Mouse (Mus musculus): ENCODE results near the gene Pacsin2.
A peak's percentile ranks its signal among the peaks of the same experiment; 100 is the strongest.
"Not testable (repeated sequence)": the region's sequence is repeated elsewhere in the genome, so short reads cannot be mapped to it uniquely, and the experiment has no call there.

The Pacsin2 gene

DNA sequence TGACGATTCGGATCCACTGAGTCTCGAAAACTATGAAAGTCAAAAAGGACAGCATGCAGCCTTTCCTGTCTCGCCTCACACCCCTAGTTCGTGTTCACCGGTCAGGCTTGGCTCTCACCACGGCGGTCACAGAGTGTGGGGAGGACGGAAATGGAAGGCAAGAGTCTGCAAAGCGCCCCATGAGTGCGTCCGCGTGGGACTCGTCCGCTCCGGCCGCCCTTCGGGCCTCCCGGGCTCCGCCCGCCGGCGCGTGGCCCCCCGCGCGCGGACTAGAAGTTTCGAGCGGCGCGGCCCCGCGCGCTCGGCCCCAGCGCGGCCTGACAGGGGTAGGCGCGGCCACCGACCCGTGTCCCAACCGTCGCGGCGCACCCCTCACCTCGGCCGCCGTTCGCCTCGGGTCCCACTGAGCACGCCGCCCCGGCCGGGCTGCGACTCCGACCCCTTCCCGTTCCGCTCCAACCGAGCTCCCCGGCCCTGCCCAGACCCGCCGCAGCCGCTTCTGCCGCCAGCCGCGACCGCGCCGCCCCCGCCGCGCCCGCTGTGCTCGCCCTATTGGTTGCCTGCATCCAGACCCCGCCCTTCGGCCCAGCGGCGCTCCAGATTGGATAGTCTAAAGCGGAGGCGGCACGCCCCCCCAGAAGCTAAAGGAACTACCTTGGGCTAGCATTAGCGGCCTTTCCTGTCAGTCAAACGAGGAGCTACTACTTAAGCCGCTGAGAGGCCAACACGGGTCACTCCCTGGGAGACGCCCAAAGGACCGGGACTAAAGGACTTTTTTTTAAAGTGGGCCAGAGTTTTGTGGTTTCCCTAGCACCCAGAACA is at the start of gene Pacsin2:
Gene Pacsin2, minus strand, starts transcription at position 524 of the 822 bp plus-strand sequence.
- DNase-seq, result peak; percentile 64

DNA sequence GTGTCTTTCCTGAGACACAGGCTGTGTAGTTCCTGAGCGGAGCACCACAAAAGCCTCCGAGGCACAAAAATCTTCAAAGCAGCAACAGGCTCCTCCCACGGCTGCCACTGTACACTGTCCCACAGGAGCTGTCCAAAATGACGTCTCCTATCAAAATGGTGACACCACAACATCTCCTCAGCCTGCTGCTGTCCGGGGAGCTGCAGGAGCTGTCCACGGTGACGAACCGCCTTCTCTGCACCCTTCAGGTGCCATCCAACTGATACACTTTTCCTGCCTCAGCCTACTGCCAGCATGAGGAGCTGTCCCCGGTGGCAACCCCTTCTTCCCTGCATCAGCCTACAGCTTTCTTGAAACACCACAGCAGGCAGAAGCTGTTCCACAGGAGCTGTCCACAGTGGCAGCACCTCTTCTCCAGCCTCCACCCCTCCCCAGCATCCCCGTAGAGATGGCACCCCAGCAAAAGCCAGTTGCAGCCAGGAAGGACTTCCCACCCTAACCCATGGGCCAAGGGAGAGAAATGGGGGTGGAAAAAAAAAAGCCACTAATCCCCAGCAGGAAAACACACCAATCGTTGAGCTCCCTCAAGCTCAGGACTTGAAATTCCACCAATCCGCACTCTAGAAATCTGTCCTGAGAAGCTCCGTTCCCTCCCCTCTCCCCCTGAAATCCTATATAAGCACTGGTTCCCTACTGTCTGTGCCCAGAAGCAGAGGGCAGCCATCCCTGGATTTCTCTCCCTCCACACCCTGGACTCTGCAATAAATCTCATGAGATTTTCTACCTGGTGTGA is 48.3 kb upstream of the Pacsin2 start:
- DNase-seq, result no peak

DNA sequence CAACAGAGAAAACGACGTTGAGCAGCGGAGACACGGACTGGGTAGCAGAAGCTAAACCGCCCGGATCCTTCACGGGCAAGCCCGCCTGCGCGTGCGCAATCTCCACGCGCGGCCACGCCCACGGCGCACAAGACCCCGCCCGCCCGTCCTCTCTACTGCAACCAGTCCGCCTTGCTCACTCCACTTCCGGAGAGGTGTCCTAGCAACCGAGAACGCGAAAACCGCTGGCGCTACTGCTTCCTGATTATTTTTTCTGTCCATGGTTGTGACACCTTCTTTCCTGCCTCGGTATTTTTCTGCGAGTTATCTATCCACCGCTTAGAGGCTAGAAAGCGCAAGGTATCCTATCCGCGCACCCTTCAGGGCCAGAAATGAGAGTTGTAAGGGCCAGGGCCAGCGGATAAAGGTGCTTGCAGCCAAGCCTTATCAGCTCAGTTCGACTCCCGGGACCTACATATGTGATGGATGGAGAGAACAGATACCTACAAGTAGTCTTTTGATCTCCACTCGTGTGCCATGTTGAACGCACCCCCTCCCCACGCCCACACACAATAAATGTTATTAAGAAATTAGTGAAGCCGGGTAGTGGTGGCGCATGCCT is 46.5 kb upstream of the Pacsin2 start, which contains the start of gene Ttll1:
Gene Ttll1, minus strand, starts transcription at position 89 of the 601 bp plus-strand sequence.
- DNase-seq, result peak; percentile 89

DNA sequence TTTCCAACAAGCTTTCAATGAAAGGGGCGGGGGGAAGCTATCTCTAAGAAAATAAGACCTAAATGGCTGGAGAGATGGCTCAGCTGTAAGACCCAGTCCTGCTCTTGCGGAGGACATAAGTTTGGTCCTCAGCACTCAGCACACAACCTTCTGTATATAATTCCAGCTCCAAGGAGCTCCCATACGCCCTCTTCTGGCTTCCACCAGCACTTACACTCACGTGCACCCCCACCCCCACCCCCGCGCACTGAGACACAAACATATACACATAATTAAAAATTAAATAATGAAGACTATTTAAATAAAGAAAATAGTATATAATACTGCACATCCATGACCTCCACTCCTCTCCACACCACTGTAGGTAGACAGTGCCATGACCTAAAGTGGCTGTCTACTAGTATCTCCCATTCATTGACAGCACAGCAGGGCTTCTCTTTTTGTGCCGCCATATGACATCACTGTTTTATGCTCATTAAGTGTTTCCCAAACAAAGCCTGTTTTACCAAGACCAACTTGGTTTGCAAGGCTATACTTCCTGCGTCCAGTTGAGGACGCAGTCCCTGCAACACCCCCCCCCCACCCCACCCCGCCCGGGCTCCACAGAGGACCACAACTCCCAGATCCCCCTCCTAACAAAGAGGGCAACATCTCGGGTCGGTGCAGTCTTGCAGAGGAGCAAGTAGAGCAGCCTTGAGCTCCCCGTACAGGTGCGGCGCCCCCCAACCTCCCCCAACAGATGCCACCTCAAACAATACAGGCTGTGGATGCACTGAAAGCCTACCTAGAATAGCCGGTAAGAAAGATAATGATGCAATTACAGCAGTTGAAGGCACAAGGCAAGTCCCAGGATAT is 45.8 kb upstream of the Pacsin2 start:
- DNase-seq, result no peak

DNA sequence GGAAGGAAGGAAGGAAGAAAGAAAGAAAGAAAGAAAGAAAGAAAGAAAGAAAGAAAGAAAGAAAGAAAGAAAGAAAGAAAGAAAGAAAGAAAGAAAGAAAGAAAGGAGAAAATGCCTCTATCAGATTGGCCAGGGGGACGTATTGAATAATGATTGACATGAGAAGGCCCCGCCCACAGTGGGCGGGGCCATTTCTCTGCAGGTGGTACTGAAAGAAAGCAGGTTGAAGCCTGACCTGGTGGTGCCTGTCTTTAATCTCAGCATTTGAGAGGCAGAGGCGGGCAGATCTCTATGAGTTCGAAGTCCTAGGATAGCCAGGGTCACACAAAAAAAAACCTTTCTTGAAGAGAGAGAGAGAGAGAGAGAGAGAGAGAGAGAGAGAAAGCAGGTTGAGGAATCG is 37.1 kb upstream of the Pacsin2 start:
- not testable (repeated sequence) for DNase-seq

DNA sequence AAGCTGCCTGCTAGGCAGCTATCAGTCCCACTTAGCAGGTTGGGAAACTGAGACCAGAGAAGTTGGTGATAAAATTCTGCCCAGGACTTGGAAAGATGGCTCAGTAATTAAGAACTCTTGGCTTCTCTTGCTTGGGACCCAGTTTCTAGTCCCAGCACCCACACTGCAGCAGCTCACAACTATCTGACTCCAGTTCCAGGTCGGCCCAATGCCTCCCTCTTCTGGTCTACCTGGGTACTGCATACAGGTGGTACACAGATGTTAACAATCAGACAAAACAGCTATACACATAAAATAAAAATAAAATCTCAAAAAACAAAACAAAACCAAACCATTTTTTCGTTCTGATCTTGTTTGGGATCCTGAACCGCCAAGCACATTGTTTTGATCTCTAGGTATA is 35.9 kb upstream of the Pacsin2 start:
- DNase-seq, result no peak

DNA sequence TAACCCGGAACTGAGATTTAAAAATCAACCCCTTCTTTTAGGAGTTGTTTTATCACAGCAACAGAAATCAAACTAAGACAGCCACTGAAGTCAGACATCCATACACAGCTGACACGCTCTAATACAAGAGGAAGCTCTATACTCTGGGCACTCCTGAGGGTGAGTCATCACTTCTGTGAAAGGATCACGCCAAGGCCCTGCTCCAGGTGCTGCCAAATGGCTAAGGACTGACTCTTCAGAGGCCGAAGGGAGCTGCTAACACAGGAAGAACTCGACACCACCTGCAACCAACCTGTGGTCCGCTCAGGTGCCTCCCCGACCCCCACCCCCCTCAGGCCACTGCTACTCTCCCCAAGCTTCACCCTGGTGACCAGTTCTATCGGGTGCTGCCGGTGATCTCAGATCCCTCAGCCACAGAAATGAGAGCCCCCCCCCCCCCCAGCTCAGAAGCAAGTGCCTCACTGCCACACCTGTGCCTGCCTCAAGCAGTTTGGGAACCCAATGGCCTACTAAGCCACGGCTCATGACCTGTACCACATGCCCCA is 34.9 kb upstream of the Pacsin2 start:
- DNase-seq, result no peak

DNA sequence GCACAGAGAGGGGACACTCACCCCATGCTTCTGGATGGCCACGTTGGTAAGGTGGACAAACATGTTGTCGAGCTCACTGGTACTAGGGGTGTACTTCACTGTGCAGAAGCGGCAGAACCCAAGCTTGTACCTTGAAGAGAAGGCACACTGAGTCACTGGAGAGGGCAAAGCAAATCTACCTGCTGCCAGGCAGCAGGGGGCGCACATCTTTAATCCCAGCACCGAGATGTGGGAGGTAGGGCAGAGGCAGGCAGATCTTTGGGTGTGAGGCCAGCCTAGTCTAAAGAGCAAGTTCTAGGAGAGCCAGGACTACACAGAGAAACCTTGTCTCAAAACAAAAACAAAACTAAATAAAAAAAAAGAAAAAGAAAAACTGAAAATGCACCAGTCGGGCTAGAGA is 32.9 kb upstream of the Pacsin2 start:
- no peak for DNase-seq

DNA sequence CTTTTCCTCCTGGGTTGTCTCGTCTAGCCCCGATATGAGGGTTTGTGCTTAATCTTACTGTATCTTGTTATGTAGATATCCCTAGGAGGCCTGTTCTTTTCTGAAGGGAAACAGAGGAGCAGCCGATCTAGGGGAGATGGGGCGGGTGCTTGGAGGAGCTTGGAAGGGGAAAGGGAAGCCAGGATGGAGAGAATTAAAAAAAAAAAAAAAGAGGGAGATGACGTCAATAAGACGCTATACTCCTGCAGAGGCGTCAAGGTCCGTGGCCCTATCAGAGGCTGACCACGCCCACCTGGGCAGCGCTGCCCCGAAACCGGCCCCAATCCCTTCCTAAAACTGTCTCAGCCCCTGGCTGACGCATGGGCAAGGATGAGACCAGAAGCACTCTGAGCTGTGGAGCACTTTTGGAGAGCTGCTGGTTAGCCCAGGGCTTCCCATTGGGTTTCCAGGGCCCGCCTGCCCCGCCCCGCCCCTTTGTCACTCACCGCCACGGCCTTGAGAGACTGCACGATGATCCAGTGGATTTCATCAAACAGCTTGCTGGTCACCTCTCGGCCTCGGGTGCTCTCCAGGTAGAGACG is 31.5 kb upstream of the Pacsin2 start:
- no peak for DNase-seq

DNA sequence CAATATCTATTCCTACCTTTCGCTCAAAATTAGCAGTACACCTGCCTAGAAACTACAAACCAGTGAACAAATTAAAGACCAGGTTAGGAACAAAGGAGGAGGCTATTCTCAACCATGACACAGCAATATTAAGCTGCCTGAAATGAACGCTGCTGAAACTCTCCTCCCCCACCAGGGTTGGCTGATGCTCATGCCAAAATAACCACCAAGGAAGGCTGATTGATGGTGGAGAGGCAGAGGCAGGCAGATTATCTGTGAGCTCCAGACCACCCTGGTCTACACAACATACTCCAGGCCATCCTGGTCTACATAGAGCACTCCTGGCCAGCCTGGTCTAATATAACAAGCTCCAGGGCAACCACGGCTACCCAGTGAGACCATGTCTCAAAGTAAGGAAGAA is 30.8 kb upstream of the Pacsin2 start:
- no peak for DNase-seq

DNA sequence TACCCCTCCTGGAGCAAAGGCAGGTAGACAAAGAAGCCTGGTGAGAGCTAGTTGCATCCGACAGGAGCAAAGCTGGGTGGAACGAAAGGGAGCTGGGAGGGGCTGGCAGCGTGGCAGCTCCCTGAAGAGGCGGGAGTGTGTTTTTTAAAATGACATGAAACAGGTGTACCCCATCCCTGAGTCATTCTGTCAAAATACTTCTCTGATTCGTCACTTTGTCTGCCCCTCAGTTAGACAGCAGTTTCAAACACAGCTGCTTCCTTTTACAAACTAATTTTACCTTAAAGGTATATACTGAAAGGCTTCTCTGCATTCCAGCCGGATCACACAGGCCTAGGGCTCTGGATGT is 30.1 kb upstream of the Pacsin2 start:
- DNase-seq, result no peak

DNA sequence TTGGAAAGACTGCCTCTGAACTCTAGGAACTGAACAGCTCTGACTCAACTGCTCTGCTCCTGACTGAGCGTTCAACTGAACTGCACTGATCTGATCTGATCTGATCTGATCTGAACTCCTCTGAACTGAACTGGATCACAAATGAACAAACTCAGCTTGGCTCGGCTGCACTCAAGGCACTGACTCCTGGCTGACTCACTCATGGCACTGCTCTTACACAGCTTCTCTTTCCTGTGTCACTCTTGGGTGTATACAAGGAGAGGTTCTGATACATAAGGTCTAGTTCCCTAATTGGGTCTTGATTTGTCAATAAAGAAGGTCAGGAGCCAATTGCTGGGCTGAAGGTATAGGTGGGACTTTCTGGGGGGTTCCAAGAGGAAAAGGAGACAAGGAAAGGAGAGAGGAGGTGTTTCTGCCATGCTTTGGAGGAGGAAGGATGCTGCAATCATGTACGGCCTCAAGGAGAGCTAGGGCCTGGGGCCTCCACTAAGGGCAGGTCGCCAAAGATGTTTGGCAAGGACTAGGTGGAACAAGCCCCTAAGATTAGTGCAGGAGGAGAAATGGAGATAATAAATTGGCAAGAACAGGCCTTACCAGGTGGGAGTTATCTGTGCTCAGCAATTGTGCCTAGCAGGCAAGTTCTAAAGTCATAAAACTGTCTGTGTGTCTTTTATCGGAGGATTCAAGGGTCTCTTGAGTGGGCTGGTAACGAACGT is 29.6 kb upstream of the Pacsin2 start:
- DNase-seq, result no peak

DNA sequence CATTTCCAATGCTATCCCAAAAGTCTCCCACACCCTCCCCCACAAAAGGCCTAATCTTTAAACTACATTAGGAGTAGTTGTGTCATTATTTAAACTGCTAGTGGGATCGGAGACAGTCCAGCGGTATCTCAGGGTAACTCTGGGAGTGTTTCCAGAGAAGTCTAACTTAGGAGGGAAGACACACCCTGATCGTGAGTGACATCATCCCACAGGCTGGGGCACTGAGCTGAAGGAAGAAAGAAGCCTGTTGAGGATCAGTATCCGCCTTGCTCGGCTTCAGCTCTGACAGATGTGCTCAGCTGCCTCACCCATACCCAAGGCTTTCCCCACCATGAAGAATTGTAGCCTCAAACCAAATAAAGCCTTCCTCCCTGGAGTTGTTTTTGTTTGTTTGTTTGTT is 27.5 kb upstream of the Pacsin2 start:
- DNase-seq, result no peak

DNA sequence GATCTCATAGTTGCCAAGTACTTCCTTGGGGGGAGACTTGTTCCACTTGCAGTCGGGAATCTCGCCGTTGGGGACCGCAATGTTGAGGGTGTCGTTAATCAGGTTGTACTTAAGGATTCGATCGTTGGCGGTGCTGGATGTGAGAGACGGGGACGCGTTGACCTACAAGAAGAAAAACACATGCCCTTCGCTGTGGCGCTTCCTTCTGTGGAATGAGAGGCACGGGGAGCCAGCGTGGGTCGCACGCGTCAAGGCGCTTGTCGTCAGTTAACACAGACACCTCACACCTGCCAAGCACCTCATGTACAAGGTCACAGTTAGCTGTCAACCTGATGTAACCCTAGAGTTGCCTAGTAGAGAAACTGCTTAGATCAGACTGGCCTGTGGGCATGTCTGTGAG is 25.1 kb upstream of the Pacsin2 start:
- DNase-seq, result no peak

DNA sequence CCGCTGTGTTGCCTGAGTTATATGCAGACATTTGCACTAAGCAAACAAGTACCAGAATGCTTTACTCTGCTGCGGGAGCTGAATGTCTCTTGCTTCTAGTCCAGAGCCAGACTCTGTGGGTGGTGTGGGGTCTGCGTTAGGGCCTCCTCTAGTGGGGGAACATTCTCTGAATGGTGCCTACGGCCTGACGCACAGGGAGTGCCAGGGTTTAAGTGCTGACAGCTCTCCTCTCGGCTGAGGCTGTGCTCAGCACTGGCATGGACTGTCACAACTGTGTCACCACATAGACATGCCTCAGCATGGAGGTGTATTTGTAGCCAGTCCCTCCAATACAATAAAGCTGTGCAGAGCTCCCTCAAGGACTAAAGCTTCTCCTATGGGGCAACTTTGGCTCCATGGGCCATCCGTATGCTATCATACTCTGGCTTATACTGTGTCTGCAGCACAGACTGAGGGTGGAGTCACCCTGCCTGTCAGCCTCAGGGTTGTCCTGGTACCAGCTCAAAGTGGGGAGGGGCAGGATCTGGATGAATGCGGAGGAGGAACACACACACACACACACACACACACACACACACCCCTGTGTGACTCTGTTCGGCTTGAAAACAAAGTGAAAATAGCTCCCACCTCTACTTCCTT is 23.2 kb upstream of the Pacsin2 start:
- no peak for DNase-seq

DNA sequence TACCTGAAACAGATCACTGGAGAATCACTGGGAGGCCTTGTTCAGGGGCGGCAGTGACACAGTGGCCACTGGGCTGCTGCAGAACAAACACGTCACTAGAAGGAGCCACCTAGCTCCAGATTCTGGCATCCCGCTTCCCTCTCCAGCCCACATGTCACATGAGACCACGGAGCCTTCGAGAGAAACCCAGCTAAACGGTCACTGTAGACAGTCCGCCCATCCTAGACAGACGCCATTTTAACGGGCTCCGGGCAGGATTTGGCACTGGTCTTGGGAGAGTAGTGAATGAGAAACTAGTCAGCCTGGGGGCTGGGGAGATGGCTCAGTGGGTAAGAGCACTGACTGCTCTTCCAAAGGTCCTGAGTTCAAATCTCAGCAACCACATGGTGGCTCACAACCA is 19.9 kb upstream of the Pacsin2 start:
- no peak for DNase-seq

DNA sequence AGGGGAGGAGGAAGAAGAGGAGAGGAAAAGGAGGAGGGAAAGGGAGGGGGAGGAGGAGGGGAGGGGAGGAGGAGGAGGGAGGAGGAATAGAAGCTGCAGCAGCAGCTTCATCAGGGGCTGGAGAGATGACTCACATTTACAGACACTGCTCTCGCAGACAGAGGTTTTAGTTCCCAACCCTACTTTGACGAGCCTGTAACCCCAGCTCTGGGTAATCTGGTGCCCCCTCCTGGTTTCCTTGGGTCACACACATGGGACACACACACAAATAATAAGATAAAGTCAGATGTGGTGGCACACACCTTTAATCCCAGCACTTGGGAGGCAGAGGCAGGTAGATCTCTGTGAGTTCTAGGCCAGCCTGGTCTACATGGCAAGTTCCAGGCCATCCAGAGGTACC is 19.1 kb upstream of the Pacsin2 start:
- DNase-seq, result no peak

DNA sequence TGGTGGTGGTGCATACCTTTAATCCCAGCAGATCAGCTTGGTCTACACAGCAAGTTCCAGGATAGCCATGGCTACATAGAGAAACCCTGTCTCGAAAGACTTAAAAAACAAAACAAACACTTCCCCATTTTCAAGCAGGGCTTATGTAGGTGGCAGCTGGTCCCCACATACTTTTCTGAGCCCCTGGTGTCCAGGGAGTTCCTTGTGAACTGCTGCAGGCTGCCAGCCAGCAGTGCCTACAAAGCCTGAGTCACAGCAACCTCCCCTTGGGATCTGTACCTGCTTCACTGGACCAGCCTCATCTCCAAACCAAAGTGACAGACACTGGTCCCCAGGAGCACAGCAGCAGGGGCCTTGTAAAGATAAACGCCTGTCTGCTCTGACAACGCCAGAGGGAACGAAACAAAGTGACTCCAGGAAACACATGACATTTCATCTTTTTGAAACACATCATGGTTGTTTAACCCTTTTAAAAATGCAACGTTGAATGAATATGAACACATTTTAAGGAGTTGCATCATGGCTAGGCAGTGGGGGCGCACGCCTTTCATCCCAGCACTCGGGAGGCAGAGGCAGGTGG is 18.3 kb upstream of the Pacsin2 start:
- DNase-seq, result no peak

DNA sequence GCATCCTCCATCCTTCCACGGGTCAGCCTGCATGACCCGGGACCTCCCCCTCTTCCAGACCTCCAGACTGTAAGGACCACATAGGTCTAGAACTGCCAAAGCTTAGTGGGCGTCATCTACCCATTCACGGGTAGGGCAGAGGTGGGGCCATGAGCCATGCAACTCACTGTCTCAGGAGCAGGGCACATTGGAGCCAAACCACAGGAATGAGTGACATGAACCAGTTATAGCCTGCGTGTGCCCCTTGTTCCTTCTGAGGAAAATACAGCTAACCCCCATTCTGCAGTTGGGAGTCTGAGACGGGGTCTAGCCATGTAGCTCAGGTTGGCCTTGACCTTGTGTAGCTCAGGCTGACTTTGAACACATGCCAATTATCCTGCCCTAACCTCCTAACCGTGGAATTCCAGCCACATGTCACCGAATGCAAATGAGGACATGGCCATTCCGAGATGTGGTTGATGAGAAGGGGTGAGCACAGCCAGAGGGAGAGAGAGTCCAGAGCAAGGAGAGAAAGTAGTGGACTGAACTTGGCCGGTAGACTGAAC is 16.9 kb upstream of the Pacsin2 start:
- DNase-seq, result no peak

DNA sequence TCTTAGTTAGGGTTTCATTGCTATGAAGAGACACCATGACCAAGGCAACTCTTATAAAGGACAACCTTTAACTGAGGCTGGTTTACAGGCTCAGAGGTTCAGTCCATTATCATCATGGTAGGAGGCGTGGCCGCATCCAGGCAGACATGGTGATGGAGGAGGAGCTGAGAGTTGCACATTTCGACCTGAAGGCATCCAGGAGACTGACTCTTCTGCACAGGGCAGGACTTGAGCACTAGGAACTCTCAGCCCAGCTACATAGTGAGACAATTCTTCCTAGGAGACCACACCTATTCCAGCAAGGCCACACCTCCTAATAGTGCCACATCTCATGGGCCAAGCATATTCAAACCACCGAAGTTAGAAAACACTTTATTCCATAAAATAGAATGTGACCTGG is 15.4 kb upstream of the Pacsin2 start:
- DNase-seq, result no peak
